Mouse (Mus musculus) inflammation-experienced regulatory T-cells, adult 6 months (primary cell): ENCODE data around the gene Sox1. TPM values are rescaled to one million over a fixed set of nuclear protein-coding genes. Genes with fewer than 3 reads are reported as not detected.

Source experiments
- ATAC-seq: one replicate; pipeline ENCODE4 v1.8.0; 2017
- polyA plus RNA-seq, 3 experiments: library from polyadenylated mRNA; unstranded; fragments of 100-300 nt; shearing (Covaris generic); gene quantifications; one replicate each; pipeline ENCODE4 v1.2.1; 2017

The Sox1 gene
- not detected for polyA plus RNA-seq

GRCm38 (mm10) chr8:12395071-12396031, at the start of gene Sox1:
Gene Sox1, plus strand, starts transcription at chr8:12395295.
- no peak for ATAC-seq

GRCm38 (mm10) chr8:12345881-12346280, 49.2 kb upstream of the Sox1 start:
- ATAC-seq = no peak

- no peak for ATAC-seq
Observed at GRCm38 (mm10) chr8:12346870-12347269, 48.2 kb upstream of the Sox1 start.

GRCm38 (mm10) chr8:12348306-12348705, 46.8 kb upstream of the Sox1 start:
- ATAC-seq = no peak

GRCm38 (mm10) chr8:12349591-12349990, 45.5 kb upstream of the Sox1 start:
- no peak for ATAC-seq

GRCm38 (mm10) chr8:12351121-12351520, 44.0 kb upstream of the Sox1 start:
- no peak for ATAC-seq

GRCm38 (mm10) chr8:12354406-12355025, 40.6 kb upstream of the Sox1 start:
- ATAC-seq = no peak

GRCm38 (mm10) chr8:12368161-12368560, 26.9 kb upstream of the Sox1 start:
- no peak for ATAC-seq

GRCm38 (mm10) chr8:12368856-12369255, 26.2 kb upstream of the Sox1 start:
- ATAC-seq = no peak

GRCm38 (mm10) chr8:12381111-12381510, 14.0 kb upstream of the Sox1 start:
- ATAC-seq = no peak

GRCm38 (mm10) chr8:12382707-12383561, 12.2 kb upstream of the Sox1 start:
- no peak for ATAC-seq

- ATAC-seq = no peak
Observed at GRCm38 (mm10) chr8:12383979-12384890, 10.9 kb upstream of the Sox1 start.

GRCm38 (mm10) chr8:12384996-12385685, 10.0 kb upstream of the Sox1 start:
- no peak for ATAC-seq

- no peak for ATAC-seq
Observed at GRCm38 (mm10) chr8:12385686-12386488, 9.2 kb upstream of the Sox1 start.

- ATAC-seq = no peak
Observed at GRCm38 (mm10) chr8:12386530-12387222, 8.4 kb upstream of the Sox1 start.

GRCm38 (mm10) chr8:12387223-12387860, 7.8 kb upstream of the Sox1 start:
- no peak for ATAC-seq

- ATAC-seq = no peak
Observed at GRCm38 (mm10) chr8:12387901-12388300, 7.2 kb upstream of the Sox1 start.

- ATAC-seq = no peak
Observed at GRCm38 (mm10) chr8:12388390-12389115, 6.5 kb upstream of the Sox1 start.

- no peak for ATAC-seq
Observed at GRCm38 (mm10) chr8:12389116-12389471, 6.0 kb upstream of the Sox1 start.
